Mouse (Mus musculus): ENCODE results near the gene Ank3. TPM values are rescaled to one million over a fixed set of nuclear protein-coding genes. Genes with fewer than 3 reads are reported as not detected.

The Ank3 gene
- polyA plus RNA-seq, 1 experiment: 39.1 TPM

GRCm38 (mm10) chr10:69928358-69928757 lies 529.8 kb downstream of the Ank3 start:
- no peak for TF ChIP-seq POLR2A (IDR thresholded peaks at IDR 0.05; ENCODE audit: low read depth, low read length)
- no peak for TF ChIP-seq CTCF (conservative IDR thresholded peaks at IDR 0.05; ENCODE audit: insufficient read depth, insufficient read length, low read depth, low read length)
- Histone ChIP-seq H3K27me3 (replicated peaks; ENCODE audit: control insufficient read depth, insufficient read depth, low read length) (no peaks in the 10 kb centered on the region), H3K4me1 (ENCODE audit: control insufficient read depth, insufficient read depth, low read length) (peaks cover 28% of the 10 kb centered on the region), H3K36me3 (ENCODE audit: control insufficient read depth, insufficient read depth, low read length) (no peaks in the 10 kb centered on the region; the same call in 1 of the 2 replicates), H3K4me3 (ENCODE audit: insufficient read depth, low read depth, low read length) (peak overlapping the region; percentile 51), H3K27ac (ENCODE audit: insufficient read depth, low read depth, low read length) (peak overlapping the region; percentile 97)
- DNase-seq: peak; percentile 92
- WGBS: 23% methylated on average over 7 of the region's 7 CpGs

DNA sequence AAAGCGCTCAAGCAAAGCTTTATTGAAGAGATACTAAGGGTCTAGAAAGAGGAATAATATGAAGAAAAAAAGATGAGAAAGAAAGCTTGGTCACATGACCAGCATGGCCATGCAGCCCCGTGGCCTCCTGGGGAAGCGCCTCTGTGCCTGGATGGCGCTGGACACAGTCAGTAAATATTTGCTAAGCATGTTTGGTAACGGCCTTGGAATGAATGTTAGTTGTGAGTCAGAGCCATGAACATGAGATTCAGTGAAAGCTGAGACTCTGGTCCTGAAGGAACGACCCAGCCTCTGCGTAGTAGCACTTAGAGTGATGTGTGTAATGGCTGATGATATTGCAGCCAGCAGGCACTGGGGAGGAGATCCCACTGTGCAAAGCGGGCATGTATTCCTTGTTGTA lies 531.9 kb downstream of the Ank3 start:
- 79% methylated on average over 8 of the region's 8 CpGs for WGBS
- Histone ChIP-seq H3K4me3 (ENCODE audit: insufficient read depth, low read depth, low read length) (no peak overlapping the region), H3K27ac (ENCODE audit: insufficient read depth, low read depth, low read length) (no peak overlapping the region), H3K4me1 (ENCODE audit: control insufficient read depth, insufficient read depth, low read length) (peaks cover 24% of the 10 kb centered on the region), H3K36me3 (ENCODE audit: control insufficient read depth, insufficient read depth, low read length) (no peaks in the 10 kb centered on the region; the same call in 1 of the 2 replicates), H3K27me3 (replicated peaks; ENCODE audit: control insufficient read depth, insufficient read depth, low read length) (no peaks in the 10 kb centered on the region)
- DNase-seq: no peak
- TF ChIP-seq CTCF (conservative IDR thresholded peaks at IDR 0.05; ENCODE audit: insufficient read depth, insufficient read length, low read depth, low read length) (no peak), POLR2A (IDR thresholded peaks at IDR 0.05; ENCODE audit: low read depth, low read length) (no peak)

GRCm38 (mm10) chr10:69936443-69937067 lies 538.0 kb downstream of the Ank3 start:
- Histone ChIP-seq H3K36me3 (ENCODE audit: control insufficient read depth, insufficient read depth, low read length) (peaks cover 1% of the 10 kb centered on the region; the same call in 1 of the 2 replicates), H3K4me3 (ENCODE audit: insufficient read depth, low read depth, low read length) (no peak overlapping the region), H3K27ac (ENCODE audit: insufficient read depth, low read depth, low read length) (0 out of 2 replicates have a peak overlapping the region, but pooled peaks have one; percentile 6), H3K4me1 (ENCODE audit: control insufficient read depth, insufficient read depth, low read length) (peaks cover 21% of the 10 kb centered on the region), H3K27me3 (replicated peaks; ENCODE audit: control insufficient read depth, insufficient read depth, low read length) (no peaks in the 10 kb centered on the region)
- peak; percentile 82 for DNase-seq
- no peak for TF ChIP-seq POLR2A (IDR thresholded peaks at IDR 0.05; ENCODE audit: low read depth, low read length)
- TF ChIP-seq CTCF (conservative IDR thresholded peaks at IDR 0.05; ENCODE audit: insufficient read depth, insufficient read length, low read depth, low read length): no peak
- WGBS: 59% methylated on average over 5 of the region's 5 CpGs

DNA sequence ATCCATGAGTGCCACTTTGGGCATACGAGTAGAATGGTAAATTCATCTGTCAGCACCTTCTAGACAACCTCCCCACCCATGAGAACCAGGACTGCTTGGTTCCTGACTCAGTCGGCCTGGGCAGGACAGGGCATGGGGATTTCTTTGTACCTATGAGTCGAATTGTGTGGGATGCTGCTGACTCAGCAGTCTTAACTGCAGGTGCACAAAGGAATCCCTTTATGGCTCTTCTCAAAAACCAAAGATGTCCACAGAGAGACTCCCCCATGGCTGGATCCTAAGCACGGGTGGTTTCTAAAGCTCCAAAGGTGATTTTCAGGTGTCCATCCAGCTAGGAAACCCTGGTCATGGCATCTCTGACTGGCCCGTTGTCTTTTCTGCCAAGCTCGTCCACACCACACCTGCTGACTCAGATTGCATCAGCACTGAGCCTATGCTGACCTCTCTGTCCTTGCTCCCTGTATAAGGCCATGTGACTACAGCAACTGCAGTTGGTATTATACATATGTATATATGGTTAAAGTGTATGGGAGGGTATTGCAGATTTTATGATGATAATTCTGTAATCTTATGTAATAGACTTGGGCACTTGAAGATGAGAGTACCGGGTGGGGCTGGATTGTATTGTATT lies 538.8 kb downstream of the Ank3 start:
- no peak overlapping the region for H3K27ac ChIP-seq (ENCODE audit: insufficient read depth, low read depth, low read length)
- DNase-seq: no peak

GRCm38 (mm10) chr10:69939144-69939543 lies 540.6 kb downstream of the Ank3 start:
- TF ChIP-seq CTCF (conservative IDR thresholded peaks at IDR 0.05; ENCODE audit: insufficient read depth, insufficient read length, low read depth, low read length): no peak
- TF ChIP-seq POLR2A (IDR thresholded peaks at IDR 0.05; ENCODE audit: low read depth, low read length): no peak
- peak; percentile 53 for DNase-seq
- whole genome bisulfite sequencing: 32% methylated on average over 7 of the region's 7 CpGs

More for the DNA sequence above, 538.8 kb downstream of the Ank3 start:
- Histone ChIP-seq H3K27me3 (replicated peaks; ENCODE audit: control insufficient read depth, insufficient read depth, low read length) (no peaks in the 10 kb centered on the region), H3K4me3 (ENCODE audit: insufficient read depth, low read depth, low read length) (no peak overlapping the region), H3K36me3 (ENCODE audit: control insufficient read depth, insufficient read depth, low read length) (peaks cover 1% of the 10 kb centered on the region; the same call in 1 of the 2 replicates), H3K4me1 (ENCODE audit: control insufficient read depth, insufficient read depth, low read length) (peaks cover 21% of the 10 kb centered on the region)
- WGBS: 71% methylated on average over 7 of the region's 7 CpGs
- TF ChIP-seq CTCF (conservative IDR thresholded peaks at IDR 0.05; ENCODE audit: insufficient read depth, insufficient read length, low read depth, low read length): no peak
- no peak for TF ChIP-seq POLR2A (IDR thresholded peaks at IDR 0.05; ENCODE audit: low read depth, low read length)

DNA sequence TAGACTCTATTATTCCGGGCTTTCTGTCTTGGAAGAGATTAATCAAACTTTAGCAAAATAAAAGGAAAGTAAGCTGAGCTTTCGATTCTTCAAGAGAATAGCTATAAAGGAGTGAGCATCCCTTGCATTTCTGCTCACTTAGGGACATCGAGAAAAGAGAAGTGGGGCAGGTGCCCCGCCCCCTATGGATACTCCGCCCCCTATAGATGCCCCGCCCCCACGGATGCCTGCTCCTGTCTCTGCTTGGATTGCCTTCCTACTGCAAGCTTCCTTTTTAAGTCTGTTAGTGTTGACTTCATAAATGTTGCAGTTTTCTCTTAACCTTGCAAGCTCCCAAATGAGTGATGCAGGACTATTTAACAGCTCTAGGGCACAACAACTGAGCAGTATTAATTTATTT lies 541.4 kb downstream of the Ank3 start:
- Histone ChIP-seq H3K27me3 (replicated peaks; ENCODE audit: control insufficient read depth, insufficient read depth, low read length) (no peaks in the 10 kb centered on the region), H3K36me3 (ENCODE audit: control insufficient read depth, insufficient read depth, low read length) (peaks cover 1% of the 10 kb centered on the region; the same call in 1 of the 2 replicates), H3K27ac (ENCODE audit: insufficient read depth, low read depth, low read length) (no peak overlapping the region), H3K4me3 (ENCODE audit: insufficient read depth, low read depth, low read length) (no peak overlapping the region), H3K4me1 (ENCODE audit: control insufficient read depth, insufficient read depth, low read length) (peaks cover 18% of the 10 kb centered on the region)
- TF ChIP-seq POLR2A (IDR thresholded peaks at IDR 0.05; ENCODE audit: low read depth, low read length) (no peak), CTCF (conservative IDR thresholded peaks at IDR 0.05; ENCODE audit: insufficient read depth, insufficient read length, low read depth, low read length) (no peak)
- DNase-seq: no peak
- 69% methylated on average over 7 of the region's 7 CpGs for WGBS

More at GRCm38 (mm10) chr10:69939144-69939543, 540.6 kb downstream of the Ank3 start:
- Histone ChIP-seq H3K27ac (ENCODE audit: insufficient read depth, low read depth, low read length) (0 out of 2 replicates have a peak overlapping the region, but pooled peaks have one; percentile 37), H3K36me3 (ENCODE audit: control insufficient read depth, insufficient read depth, low read length) (peaks cover 1% of the 10 kb centered on the region; the same call in 1 of the 2 replicates), H3K4me3 (ENCODE audit: insufficient read depth, low read depth, low read length) (no peak overlapping the region), H3K27me3 (replicated peaks; ENCODE audit: control insufficient read depth, insufficient read depth, low read length) (no peaks in the 10 kb centered on the region), H3K4me1 (ENCODE audit: control insufficient read depth, insufficient read depth, low read length) (peaks cover 18% of the 10 kb centered on the region)

GRCm38 (mm10) chr10:69941001-69941400 lies 542.4 kb downstream of the Ank3 start:
- WGBS: 66% methylated on average over 7 of the region's 7 CpGs
- Histone ChIP-seq H3K4me3 (ENCODE audit: insufficient read depth, low read depth, low read length) (no peak overlapping the region), H3K27ac (ENCODE audit: insufficient read depth, low read depth, low read length) (peak overlapping the region; percentile 75)

More at GRCm38 (mm10) chr10:69941001-69941400, 542.4 kb downstream of the Ank3 start:
- no peaks in the 10 kb centered on the region for H3K27me3 ChIP-seq (replicated peaks; ENCODE audit: control insufficient read depth, insufficient read depth, low read length)
- peaks cover 23% of the 10 kb centered on the region for H3K4me1 ChIP-seq (ENCODE audit: control insufficient read depth, insufficient read depth, low read length)
- peak; percentile 84 for DNase-seq
- H3K36me3 ChIP-seq (ENCODE audit: control insufficient read depth, insufficient read depth, low read length): peaks cover 1% of the 10 kb centered on the region; the same call in 1 of the 2 replicates
- no peak for TF ChIP-seq POLR2A (IDR thresholded peaks at IDR 0.05; ENCODE audit: low read depth, low read length)
